Mouse (Mus musculus): Measurements from ENCODE around the gene 1700047I17Rik2. TPM values are rescaled to one million over a fixed set of nuclear protein-coding genes. Genes with fewer than 3 reads are reported as not detected.

The 1700047I17Rik2 gene
- not detected in 2 replicates for polyA plus RNA-seq (2012; rRNA removed)

GRCm38 (mm10) chr12:55199306-55199705, at the start of gene 1700047I17Rik2:
TSS of gene 1700047I17Rik2 (plus strand) at chr12:55199592.

GRCm38 (mm10) chr12:55154559-55155448, 44.6 kb upstream of the 1700047I17Rik2 start, which contains the start of gene Srp54b:
TSS of gene Srp54b (plus strand) at chr12:55155104.

GRCm38 (mm10) chr12:55229626-55230519, 30.5 kb downstream of the 1700047I17Rik2 start, which contains the start of gene Srp54c:
TSS of gene Srp54c (plus strand) at chr12:55230168.

Other genes starting within 250 kb of the 1700047I17Rik2 start
- not detected in 2 replicates for gene Gm20403, start 213.1 kb upstream of the 1700047I17Rik2 start, polyA plus RNA-seq (2012; rRNA removed)
- 3.2 and 3.6 TPM in 2 replicates for gene Baz1a, start 185.2 kb upstream of the 1700047I17Rik2 start, polyA plus RNA-seq (2012; rRNA removed)
- gene 2700097O09Rik, start 119.5 kb upstream of the 1700047I17Rik2 start, polyA plus RNA-seq (2012; rRNA removed), result 27.6 and 29.4 TPM in 2 replicates
- gene Srp54a, start 119.3 kb upstream of the 1700047I17Rik2 start, polyA plus RNA-seq (2012; rRNA removed), result 58.3 and 69.1 TPM in 2 replicates
- gene Fam177a, start 75.1 kb upstream of the 1700047I17Rik2 start, polyA plus RNA-seq (2012; rRNA removed), result 36.9 and 37.1 TPM in 2 replicates
- 39.5 and 41.4 TPM in 2 replicates for gene Srp54b, start 44.5 kb upstream of the 1700047I17Rik2 start, polyA plus RNA-seq (2012; rRNA removed)
- gene Srp54c, start 30.6 kb downstream of the 1700047I17Rik2 start, polyA plus RNA-seq (2012; rRNA removed), result 52.8 and 56.9 TPM in 2 replicates
- 8.0 and 9.0 TPM in 2 replicates for gene 1110008L16Rik, start 100.0 kb downstream of the 1700047I17Rik2 start, polyA plus RNA-seq (2012; rRNA removed)
- gene Ppp2r3c, start 103.4 kb downstream of the 1700047I17Rik2 start, polyA plus RNA-seq (2012; rRNA removed), result 17.6 and 19.3 TPM in 2 replicates
- gene Psma6, start 184.6 kb downstream of the 1700047I17Rik2 start, polyA plus RNA-seq (2012; rRNA removed), result 188 and 189 TPM in 2 replicates

Measured in central nervous system, embryonic 18 days (tissue).